Mouse (Mus musculus) liver, embryonic 14.5 days (tissue): ENCODE measurements at regions not wholly inside any gene's neighbourhood (a gene's known extent, or its start where the extent isn't known, plus 50 kb on each side); places are given as distances from the start of the nearest gene placed in this dataset.

Experiments used
- ATAC-seq: fragments of 200-750 bp; cut with Nextera tagmentation; 2 replicates; pipeline ENCODE4 v1.8.0; 2017; ENCODE audit warnings: moderate number of reproducible peaks, mild to moderate bottlenecking, moderate library complexity; ENCODE audit not compliant: insufficient read depth
- DNase-seq, 3 experiments: peaks; one replicate each; pipeline ENCODE4 v3.0.0-alpha.2; 2012 to 2013; ENCODE audit warnings: low read depth in 3 of 3, low spot score in 3 of 3
- H3K27ac ChIP-seq: fragments of 300-500 bp; sonication (generic); 2 replicates; pipeline ENCODE4 v1.5.1; 2014; ENCODE audit warnings: moderate library complexity, mild to moderate bottlenecking, control low read depth, inconsistent platforms
- H3K27me3 ChIP-seq: fragments of 300-500 bp; sonication (generic); 2 replicates; pipeline ENCODE4 v1.6.1; 2014; ENCODE audit warnings: mild to moderate bottlenecking, low read length, moderate library complexity; ENCODE audit not compliant: control insufficient read depth, insufficient read depth
- H3K36me3 ChIP-seq: fragments of 300-500 bp; sonication (generic); replicated peaks from 2 replicates; pipeline ENCODE4 v1.6.1; 2014; ENCODE audit warnings: low read depth; ENCODE audit not compliant: control insufficient read depth, insufficient read depth
- H3K4me1 ChIP-seq, 2 experiments: fragments of 200-500 bp in 1 of 2; fragments of 300-500 bp in 1 of 2; sonication (generic) in 1 of 2; replicated peaks; 2 replicates each; pipeline ENCODE4 v1.6.1; 2012 to 2014; ENCODE audit warnings: antibody characterized with exemption in 1 of 2, inconsistent platforms in 1 of 2, low read length in 1 of 2; ENCODE audit not compliant: control insufficient read depth in 2 of 2, insufficient read depth in 2 of 2
- H3K4me2 ChIP-seq: fragments of 300-500 bp; sonication (generic); 2 replicates; pipeline ENCODE4 v1.6.1; 2014; ENCODE audit warnings: low read depth, mild to moderate bottlenecking, control low read depth, moderate library complexity
- H3K4me3 ChIP-seq, 2 experiments: fragments of 200-500 bp in 1 of 2; fragments of 300-500 bp in 1 of 2; sonication (generic) in 1 of 2; 2 replicates each; pipeline ENCODE4 v1.5.1; 2012 to 2014; ENCODE audit warnings: low read depth in 2 of 2, low read length in 2 of 2, mild to moderate bottlenecking in 2 of 2, control low read depth in 1 of 2, inconsistent platforms in 1 of 2, moderate library complexity in 1 of 2; ENCODE audit not compliant: insufficient read depth in 1 of 2
- H3K9ac ChIP-seq: fragments of 300-500 bp; sonication (generic); replicated peaks from 2 replicates; pipeline ENCODE4 v1.6.1; 2014; ENCODE audit warnings: mild to moderate bottlenecking, control low read depth, moderate library complexity
- H3K9me3 ChIP-seq: fragments of 300-500 bp; sonication (generic); 2 replicates; pipeline ENCODE4 v1.6.1; 2016; ENCODE audit warnings: low read length, mixed read lengths; ENCODE audit not compliant: control insufficient read depth
- CTCF ChIP-seq: IDR thresholded peaks from 2 replicates; pipeline ENCODE4 v1.5.1; 2016; ENCODE audit warnings: antibody characterized with exemption, low read depth, control low read depth
- EP300 ChIP-seq: IDR thresholded peaks from 2 replicates; pipeline ENCODE4 v1.6.1; 2016; ENCODE audit warnings: antibody characterized with exemption, low read depth
- WGBS: fragments of 180-500 bp; shearing (Covaris S2); extraction: QIAGEN DNeasy Blood & Tissue Kit; methylation state at CpG from one replicate; pipeline ENCODE4 v1.1.7; 2014; ENCODE audit not compliant: insufficient replicate concordance; 5-methylcytosine and 5-hydroxymethylcytosine counted together

DNA sequence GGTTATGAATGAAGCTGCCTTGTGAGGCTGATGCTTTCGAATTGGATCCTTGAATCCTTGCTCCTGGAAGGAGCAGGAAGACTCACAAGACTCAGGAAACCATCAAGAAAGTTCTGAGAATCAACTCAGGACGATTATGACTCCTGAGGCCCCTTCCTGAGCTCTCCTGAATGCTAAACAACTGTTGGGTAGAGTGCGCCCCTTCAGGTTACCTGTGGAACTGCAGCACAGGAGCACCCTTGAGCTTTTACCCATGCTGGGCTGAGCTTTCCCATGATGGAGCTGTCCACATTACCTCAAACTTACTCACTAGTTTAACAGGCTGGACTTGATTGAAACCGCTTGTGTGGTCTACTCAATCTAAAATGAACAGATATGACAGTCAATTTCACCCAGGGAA, 553.3 kb downstream of the Jrkl start:
- Histone ChIP-seq H3K36me3 (no peaks in the 10 kb centered on the region), H3K9ac (no peak overlapping the region), H3K27ac (no peak overlapping the region), H3K9me3 (no peaks in the 10 kb centered on the region), H3K27me3 (no peaks in the 10 kb centered on the region), H3K4me1 (no peaks in the 10 kb centered on the region), H3K4me2 (no peak overlapping the region), H3K4me3 (no peak overlapping the region)
- 25% methylated on average over 4 of the region's 4 CpGs for WGBS
- DNase-seq (no peak), ATAC-seq (no peak)
- TF ChIP-seq EP300 (no peak), CTCF (peak; percentile 68)

DNA sequence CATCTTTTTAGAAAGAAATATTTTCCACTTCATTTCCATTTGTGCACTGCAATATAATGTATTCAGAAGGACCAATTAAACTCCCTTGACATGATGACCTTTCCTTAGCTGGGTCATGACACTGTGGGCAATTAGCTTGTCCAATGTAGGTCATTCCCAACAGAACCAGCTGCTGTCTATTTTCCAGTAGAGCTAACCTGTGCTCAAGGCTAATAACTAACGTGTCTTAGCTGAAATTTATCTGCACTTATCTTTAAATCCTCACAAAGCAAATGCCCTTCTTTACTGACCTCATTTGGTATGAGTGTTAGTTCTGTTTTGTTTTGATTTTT, 554.7 kb downstream of the Jrkl start:
- H3K27ac ChIP-seq: no peak overlapping the region
- H3K4me2 ChIP-seq: no peak overlapping the region
- H3K36me3 ChIP-seq: no peaks in the 10 kb centered on the region
- ATAC-seq (no peak), DNase-seq (no peak)
- no peak for TF ChIP-seq CTCF
- no peak for TF ChIP-seq EP300
- no peak overlapping the region for H3K9ac ChIP-seq
- H3K27me3 ChIP-seq: no peaks in the 10 kb centered on the region
- H3K4me1 ChIP-seq: no peaks in the 10 kb centered on the region
- WGBS: 20% methylated on average over 1 of the region's 1 CpGs
- H3K9me3 ChIP-seq: no peaks in the 10 kb centered on the region
- no peak overlapping the region for H3K4me3 ChIP-seq

DNA sequence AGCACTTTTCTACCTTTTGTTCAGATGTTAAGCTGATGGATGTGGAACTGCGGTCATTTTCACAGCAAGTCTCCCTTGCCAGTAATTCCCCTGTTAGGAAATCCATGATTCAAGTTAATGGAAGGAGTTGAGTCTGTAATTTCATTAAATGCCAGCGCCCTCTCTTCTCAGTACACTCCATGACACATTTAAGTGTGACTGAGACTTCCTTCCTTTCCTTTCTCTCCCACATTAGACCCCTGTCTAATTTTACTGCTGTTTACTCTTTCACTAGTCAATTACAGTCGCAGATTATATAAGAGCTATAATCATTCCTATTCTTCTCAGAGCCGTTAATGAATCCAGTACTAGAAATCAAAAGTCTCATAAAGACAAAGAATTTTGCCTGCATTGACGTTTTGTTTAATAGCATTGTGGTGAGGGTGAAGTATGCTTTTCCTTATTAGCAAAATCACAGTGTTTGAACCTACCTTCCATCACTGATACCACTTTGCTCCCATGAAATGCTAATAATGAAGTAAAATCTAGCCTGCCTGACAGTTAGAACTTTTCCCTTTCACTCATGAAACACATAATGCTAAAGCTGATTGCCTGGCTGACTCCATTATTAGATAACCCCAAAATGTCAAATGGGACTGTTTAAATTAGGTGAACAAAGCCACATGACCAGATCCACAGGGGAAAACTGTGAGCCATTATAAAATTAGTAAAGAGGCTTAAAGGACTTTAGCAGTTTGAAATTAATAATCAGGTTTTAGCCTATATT, 555.3 kb downstream of the Jrkl start:
- no peak for ATAC-seq
- Histone ChIP-seq H3K9me3 (no peaks in the 10 kb centered on the region), H3K4me1 (no peaks in the 10 kb centered on the region), H3K36me3 (no peaks in the 10 kb centered on the region), H3K4me3 (no peak overlapping the region), H3K27me3 (no peaks in the 10 kb centered on the region), H3K9ac (no peak overlapping the region), H3K4me2 (no peak overlapping the region), H3K27ac (no peak overlapping the region)
- DNase-seq: no peak
- TF ChIP-seq CTCF (no peak), EP300 (no peak)
- WGBS: 59% methylated on average over 5 of the region's 5 CpGs
